Mouse (Mus musculus) left cerebral cortex, postnatal 25 days (tissue): Measurements from ENCODE around the gene Bcl2l12. TPM values are rescaled to one million over a fixed set of nuclear protein-coding genes. Genes with fewer than 3 reads are reported as not detected.

Source experiments
- DNase-seq, 2 experiments: peaks; one replicate each; pipeline ENCODE4 v3.0.0; 2022; ENCODE audit warnings: low spot score in 2 of 2, mixed read lengths in 1 of 2
- intact Hi-C: fragments of 180-260 bp; cut with DNase I; formaldehyde crosslinking; loops from one replicate; pipeline ENCODE4 v1.15.1; 2025
- total RNA-seq, 2 experiments: library from RNA; stranded (reverse); gene quantifications; 2 replicates each; pipeline ENCODE4 v1.2.3; 2021

The Bcl2l12 gene
- total RNA-seq, 2 experiments from 2014 or later, result 2.7 TPM

DNA sequence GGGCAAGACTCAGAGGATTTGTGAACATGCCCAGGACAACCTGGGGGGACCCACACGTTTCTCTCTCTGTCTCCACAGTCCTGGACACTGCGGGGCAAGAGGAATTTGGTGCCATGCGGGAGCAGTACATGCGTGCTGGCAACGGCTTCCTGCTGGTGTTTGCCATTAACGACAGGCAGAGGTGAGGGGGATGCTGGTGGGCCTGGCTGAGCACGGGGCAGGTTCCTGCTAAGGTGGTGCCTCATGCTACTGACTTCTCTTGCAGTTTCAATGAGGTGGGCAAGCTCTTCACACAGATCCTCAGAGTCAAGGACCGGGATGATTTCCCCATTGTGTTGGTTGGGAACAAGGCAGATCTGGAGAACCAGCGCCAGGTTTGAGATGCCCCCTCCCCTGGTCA, 21.7 kb upstream of the Bcl2l12 start:
- intact Hi-C loops, result loop anchor here (2.0 kb wide), 1 partner anchor 15 kb away; no protein-coding TSS in a partner anchor
- DNase-seq, result no peak

DNA sequence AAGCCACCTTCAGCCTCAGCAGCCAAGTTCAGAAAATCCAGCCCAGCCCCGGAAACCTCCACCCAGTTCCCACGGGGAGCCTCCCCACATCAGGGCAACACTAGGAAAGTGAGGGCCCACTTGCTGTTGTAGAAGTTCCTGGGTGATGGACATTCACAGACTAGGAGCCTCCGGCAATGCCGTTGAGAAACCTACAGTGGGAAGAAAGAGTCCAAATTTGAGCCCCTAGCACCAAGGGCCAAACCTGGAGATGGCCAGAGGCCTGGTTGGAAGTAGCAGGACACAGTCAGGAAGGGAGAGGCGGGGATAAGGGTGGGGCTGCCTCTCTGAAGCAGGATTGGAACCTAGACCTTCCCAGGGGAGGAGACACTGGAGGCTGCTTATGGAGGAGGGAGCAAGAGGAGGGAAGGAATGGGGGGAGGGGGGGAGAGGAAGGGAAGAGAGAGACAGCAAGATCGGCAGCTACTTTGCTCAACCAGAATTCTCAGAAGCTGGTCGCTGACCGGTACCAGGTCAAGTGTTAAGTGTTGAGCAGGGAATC, 20.6 kb upstream of the Bcl2l12 start:
- intact Hi-C loops, result no loop called here
- DNase-seq, result no peak

DNA sequence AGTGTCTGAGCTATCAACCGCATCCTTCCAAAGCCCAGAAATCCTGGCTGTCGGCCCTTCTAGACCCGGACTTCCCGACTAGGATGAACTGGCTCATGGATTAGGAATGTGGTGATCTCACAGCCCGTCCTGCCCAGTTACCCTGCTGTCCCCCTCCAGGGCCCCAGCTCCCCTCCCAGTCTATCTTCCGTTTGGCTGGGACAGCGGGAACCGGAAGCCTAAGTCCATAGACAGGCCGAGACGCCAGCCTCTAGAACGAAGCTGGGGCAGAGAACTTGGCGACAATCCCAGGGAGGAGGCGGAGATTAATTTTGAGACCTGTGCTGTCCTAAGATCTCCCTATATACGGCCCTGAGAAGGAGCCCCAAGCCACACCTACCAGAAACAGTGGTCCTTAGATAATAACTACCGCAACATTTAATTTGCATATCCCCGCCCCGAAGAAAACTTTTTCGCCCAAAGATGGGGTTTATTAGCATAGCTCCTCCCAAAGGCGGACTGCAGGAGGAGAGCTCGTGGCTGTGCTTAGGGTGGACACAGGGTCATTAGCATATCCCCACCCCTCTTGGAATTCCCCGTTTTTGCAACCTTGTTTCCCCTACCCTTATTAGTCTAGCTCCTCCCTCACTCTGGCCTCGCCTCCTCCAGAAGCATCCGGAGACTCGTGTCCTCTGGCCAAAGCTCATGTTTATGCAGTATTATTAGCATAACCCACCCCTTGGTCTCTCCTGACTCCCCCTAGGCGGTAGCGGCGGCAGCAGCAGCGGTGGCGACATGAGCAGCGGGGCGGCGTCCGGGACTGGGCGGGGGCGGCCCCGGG, 18.9 kb upstream of the Bcl2l12 start, which contains the start of gene Rras:
Gene Rras, plus strand, starts transcription at position 720 of the 820 bp plus-strand sequence.
- DNase-seq, result peak; percentile 78 to 96
- intact Hi-C loops, result loop anchor here (1.0 kb wide), 1 partner anchor 36 kb away; no protein-coding TSS in a partner anchor

DNA sequence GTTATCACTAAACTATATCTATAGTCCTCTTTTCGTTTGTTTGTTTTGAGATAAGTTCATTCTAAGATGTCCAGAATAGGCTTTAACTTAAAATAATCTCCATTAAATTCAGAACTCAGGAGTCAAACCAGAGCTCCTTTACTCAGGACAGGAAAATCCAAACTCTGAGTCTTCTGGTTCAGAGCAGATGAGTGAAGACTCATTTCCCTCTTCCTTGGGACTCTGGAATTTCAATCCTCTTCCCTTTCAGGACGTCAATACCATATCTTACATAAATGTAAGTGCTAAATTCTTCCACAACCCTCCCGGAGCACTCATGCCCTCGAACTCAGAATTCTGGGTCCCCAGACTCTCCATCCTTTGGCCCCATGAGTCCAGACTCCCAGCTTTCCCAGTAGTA, 18.2 kb upstream of the Bcl2l12 start:
- intact Hi-C loops, result loop anchor here (1.0 kb wide), 1 partner anchor 37 kb away; no protein-coding TSS in a partner anchor

DNA sequence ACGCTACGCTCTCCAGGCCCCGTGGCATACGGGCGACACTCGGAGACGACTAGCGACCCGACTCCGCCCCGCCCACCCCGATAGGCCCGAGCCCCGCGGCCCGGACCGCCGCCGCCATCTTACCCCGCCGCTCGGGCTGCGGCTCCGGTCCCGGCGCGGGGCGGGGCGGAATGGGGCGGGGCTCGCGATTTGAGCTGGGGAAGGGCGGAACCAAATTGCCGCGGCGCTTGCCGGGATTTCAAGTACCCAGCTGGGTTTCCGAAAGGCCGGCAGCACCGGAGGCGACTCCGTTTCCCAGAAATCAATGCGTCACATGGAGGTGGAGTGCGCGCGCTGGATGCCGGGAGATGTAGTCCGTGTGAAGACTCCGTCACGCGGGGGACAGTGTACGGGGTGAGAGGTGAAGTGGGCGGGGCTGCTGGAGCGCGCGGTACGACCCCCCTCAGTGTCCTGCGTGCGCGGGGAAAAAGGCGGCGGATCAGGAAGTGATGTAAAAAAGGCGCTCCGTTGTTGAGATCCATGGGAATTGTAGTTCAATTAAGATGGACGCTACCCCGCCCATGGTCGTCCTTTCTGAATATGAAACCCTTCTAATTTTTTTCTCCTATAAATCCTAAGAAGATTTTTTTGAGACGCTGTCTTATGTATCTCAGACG, 17.6 kb upstream of the Bcl2l12 start, which contains the start of gene Scaf1:
Gene Scaf1, minus strand, starts transcription at position 407 of the 656 bp plus-strand sequence.
- intact Hi-C loops, result loop anchor here (2.0 kb wide), 1 partner anchor 17 kb away; the partner anchor contains the start of gene Bcl2l12
- DNase-seq, result peak; percentile 100

More for the DNA sequence above, 18.2 kb upstream of the Bcl2l12 start:
- DNase-seq, result no peak

DNA sequence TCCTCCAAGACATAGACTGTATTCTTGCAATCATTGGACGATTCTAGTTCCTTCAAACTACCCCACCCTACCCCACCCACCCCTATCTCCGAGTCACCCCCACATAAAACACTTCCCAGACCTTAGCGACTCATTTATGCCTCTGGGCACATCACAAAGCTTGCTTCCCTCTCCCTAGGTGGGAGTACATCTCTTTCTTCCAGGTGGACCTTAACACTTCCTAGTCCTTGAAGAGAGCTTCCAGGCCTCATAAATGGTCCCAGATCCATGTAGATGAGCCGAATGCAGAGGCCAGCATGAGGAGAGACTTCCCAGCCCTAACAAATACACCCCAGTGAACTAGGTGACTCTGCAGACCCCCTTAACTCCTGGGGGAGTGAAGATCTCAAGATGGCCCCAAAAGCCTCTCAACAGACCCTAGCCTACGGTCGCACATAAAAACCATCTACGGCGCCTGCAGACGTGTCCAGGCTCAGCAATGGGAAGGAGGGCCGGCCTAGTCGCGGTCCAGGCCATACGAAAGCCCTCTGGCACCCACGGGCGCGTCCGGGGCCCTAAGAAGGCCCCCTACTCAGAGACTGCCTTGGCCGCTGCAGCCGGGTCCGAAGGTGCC, 16.9 kb upstream of the Bcl2l12 start:
- intact Hi-C loops, result loop anchor here (2.0 kb wide), 1 partner anchor 17 kb away; the partner anchor contains the start of gene Bcl2l12
- DNase-seq, result no peak

DNA sequence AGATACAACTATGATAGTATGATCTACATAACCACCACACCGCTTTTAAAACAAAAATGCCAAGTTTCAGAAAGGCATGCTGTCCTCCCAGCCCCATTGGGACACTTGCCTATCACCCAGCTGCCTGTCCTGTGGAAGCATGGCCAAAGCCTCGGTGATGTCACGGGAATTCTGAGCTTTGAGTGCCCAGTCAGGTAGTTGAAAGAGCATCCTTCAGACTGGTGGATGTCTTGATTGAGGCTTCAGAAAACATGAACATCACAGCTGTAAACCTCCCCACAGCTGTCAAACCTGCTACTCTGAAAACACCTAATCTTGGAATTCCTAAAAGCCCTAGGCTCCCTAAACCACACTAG, 15.6 kb upstream of the Bcl2l12 start:
- DNase-seq, result no peak
- intact Hi-C loops, result loop anchor here (2.0 kb wide), 1 partner anchor 15 kb away; the partner anchor contains the start of gene Bcl2l12

DNA sequence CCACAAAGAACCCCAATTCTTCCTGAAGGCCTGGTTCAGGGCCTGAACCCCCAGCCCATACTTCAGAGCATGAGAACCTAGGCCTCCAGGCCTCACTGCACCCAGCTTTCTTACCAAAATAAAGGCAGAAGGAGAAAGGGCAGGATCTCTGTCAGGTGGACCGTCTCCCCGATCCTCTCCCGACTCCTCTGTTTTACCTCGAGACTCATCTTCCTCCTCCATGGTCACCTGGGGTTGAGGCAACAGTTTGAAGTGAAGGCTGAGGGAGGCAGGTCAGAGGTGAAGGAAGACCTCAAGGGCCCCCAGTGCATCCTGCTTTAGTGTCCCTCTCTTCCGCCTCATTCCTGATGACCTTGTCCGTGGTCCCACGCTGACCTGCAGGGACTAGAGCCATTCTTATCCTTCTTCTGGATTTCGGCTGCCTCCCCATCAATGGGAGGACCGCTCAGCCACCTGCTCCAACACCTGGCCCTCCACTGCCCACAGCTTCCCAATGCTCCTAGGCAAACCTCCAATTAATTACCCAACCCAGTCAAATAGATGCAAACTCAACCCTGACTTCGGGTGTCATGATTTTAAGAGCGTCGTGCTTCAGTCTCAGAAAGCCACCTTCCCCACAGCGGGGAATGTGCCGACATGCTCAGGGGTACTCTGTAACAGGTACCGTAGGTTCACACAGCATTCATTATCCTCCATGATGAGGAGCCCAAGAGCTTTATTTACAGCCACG, 15.0 kb upstream of the Bcl2l12 start:
- no peak for DNase-seq
- intact Hi-C loops, result loop anchor here (2.0 kb wide), 1 partner anchor 15 kb away; the partner anchor contains the start of gene Bcl2l12

DNA sequence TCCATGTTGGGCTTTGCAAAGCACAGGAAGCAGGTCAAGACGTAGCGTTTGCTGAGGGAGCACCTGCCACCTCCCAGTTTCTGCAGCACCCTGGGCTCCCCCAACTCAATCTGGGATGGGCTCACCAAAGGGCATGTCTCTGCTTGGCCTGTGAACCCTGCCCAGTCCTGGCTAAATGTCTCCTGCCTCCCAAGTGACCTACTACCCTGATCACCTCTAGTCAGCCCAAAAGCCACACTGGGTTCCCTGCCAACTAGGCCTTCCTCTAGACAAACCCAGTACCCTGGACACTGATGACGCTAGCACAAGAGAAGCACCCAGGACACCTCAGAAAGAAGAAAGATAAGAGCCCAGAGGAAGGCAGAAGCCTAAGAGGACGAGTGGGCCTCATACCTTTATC, 14.3 kb upstream of the Bcl2l12 start:
- no peak for DNase-seq
- intact Hi-C loops, result no loop called here

DNA sequence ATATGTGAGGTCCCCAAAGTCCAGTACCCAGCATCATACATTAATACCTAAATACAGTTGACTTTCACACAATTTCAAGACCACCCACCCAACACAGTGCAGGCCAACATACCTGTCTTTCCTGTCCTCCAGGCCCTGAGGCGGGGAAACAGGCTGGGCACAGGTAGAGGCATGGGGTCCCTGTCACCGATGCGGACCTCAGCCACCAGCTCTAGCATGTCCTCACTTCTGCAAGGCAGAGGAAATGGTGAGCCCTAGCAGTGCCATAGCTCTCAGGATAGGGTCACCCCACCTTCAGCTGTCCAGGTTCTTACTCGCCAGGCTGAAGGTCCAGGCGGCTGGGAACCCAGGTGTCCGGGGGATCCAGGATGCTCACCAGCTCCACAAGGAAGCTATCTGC, 13.5 kb upstream of the Bcl2l12 start:
- intact Hi-C loops, result no loop called here
- DNase-seq, result no peak

DNA sequence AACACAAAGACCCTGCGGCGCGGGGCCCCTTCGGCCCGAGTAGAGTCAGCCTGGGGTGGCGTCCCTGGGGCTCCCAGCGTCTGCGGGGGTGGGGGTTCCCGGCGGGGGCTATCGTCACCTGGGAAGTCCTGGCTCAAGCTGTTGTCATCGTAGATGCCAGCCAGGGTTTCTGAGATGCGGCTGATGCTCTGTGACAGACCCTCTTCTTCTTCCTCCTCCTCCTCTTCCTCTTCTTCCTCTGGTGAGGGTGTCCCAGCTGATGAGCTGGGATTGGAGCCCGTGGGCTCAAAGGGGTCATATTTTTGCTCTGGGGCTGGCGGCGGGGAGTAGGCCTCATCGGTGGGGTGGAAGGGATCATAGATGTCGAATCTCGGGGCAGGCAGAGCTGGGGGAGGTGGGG, 9.9 kb upstream of the Bcl2l12 start:
- DNase-seq, result no peak
- intact Hi-C loops, result no loop called here

DNA sequence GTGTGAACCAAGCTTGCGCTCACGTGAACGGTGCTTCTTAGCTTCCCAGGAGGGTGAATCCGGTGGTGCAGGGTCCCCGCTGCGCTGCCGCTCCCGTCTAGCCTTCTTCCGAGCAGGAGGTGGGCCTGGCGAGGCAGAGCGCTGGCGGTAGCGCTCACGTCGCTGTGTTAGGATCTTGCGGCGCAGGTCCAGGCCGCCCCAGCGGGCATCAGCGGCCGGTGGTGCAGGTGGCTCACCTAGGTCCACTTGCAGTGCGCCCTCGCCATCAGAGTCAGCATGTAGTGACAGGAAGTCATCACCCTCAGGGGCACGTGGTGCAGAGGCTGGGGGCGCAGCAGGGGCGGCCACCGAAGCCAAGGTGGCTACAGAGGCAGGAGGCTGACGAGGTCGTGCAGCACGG, 9.3 kb upstream of the Bcl2l12 start:
- intact Hi-C loops, result no loop called here
- no peak for DNase-seq

DNA sequence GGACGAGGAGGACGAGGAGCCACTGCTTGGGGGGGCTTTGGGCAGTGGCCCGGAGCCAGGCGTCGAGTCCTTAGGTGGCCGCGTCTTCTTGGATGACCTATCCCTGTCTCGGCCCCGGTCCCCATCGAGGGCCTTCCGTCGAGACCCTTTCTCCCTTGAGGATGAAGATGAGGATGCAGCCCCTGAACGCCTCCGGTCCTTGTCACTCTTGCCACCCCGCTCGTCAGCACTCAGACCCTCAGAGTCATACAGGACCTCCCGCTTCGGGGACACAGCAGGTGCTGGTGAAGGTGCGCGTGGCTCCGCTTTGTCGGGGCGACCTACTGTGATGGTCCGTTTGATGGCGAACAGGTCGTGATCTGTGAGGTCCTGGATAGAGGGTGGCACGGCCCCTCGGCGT, 8.6 kb upstream of the Bcl2l12 start:
- intact Hi-C loops, result no loop called here
- DNase-seq, result no peak

DNA sequence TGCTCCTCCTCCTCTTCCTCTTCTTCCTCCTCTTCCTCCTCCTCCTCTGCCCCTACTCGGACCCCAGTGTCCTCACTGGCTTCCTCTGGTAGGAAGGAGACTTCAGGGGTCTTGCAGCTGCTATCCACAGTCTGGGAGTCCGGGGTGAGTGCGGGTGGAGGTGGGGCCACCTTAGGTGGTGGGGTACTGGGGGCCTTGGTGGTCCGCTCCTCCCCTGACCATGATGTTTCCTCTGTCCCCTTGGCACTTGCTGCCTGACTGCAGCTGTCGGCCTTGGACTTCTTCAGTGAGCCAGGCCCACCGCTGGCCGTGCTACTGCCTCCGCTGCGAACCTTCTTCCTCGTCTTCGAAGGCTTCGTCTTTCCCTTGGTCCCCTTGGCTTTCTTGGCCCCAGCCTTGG, 8.0 kb upstream of the Bcl2l12 start:
- intact Hi-C loops, result no loop called here
- no peak for DNase-seq

DNA sequence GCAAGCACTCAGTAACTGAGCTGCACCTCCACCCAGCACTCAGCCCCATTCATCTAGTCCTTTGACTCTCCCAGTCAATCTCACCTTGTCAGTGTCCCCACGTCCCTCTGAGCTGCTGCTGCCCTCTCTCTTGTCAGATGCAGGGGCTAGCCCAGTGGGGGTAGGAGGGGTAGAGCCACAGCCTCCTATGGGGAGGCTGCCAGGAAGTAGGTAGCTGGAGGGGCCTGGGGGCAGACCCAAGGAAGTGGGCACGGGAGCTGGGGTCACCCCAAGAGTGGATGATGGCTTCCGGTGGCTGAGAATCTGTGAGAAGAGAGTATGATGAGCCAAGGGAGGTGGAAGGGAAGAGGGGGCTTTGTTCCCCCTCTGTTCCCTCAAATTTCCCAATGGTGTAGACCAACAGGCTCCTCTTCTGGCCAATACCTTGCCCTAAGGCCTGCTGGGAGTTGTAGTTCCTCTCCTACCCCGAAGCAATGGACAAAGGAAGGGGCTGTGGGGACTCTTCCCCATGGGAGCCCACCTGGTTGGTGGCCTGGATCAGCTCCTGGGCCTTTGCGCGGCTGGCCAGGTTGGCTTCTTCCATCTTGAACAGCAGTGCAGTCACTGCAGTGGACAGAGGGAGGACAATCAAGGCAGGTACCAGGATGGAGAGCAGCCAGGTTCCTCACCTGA, 6.9 kb upstream of the Bcl2l12 start:
- intact Hi-C loops, result no loop called here

DNA sequence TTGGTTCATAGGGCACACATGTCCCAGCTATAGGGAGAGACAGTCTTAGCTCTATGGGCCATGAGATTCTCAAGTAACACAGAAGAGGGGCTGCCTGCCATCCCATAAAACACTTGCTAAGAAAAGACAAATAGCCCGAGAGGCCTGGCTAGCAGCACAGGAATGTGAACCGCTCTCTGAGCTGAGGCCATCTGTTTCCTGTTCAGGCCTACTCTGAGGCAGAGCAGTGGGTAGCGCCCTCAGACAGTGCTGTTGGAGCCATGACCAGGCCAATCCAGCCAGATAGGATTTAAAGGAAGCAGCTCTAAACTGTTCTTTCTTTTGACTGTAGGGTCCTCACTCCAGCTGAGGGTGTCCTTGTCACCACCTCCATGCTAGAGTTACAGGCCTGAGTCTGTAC, 6.0 kb upstream of the Bcl2l12 start:
- intact Hi-C loops, result no loop called here
- DNase-seq, result no peak

More for the DNA sequence above, 6.9 kb upstream of the Bcl2l12 start:
- DNase-seq, result no peak

DNA sequence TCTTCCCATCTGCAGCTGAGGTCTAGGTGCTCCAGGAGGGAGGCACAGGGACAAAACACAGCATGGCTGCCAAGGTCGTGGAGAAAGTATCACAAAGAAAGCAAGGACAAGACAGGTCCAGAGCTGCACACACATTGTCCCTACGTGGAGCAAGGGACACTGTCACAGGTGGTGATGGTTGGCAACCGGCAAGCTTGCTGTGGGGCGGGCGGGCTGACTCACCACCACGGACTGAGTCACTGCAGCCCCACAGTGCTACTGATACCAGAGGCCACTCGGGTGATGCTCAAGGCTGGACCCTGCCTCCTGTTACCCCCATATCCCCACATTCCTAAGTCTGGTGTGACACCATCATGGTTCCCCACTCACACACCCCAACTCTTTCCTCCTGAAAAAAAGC, 3.9 kb upstream of the Bcl2l12 start:
- no peak for DNase-seq
- intact Hi-C loops, result no loop called here

DNA sequence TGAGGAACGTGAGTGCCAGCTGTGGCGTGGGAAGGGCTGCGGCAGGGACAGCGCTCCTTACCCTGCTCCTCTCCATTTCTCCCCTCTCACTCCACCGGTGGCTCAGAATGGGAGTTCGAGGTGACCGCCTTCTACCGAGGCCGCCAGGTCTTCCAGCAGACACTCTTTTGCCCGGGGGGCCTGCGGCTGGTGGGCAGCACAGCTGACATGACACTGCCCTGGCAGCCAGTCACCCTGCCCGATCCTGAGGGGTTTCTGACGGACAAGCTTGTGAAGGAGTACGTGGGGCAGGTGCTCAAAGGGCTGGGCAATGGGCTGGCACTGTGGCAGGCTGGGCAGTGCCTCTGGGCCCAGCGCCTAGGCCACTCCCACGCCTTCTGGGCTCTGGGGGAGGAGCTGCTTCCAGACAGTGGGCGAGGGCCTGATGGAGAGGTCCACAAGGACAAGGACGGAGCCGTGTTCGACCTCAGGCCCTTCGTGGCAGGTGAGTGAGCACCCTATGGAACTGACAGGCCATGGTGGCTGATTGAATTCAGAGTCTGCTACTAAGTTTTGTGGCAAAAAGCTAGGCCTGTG, 2.1 kb upstream of the Bcl2l12 start:
- intact Hi-C loops, result no loop called here
- no peak for DNase-seq
